Mouse (Mus musculus) hindbrain, embryonic 14.5 days (tissue): ENCODE data around the gene Pyurf. TPM values are rescaled to one million over a fixed set of nuclear protein-coding genes. Genes with fewer than 3 reads are reported as not detected.

Experiments
- ATAC-seq: fragments of 200-750 bp; cut with Nextera tagmentation; 2 replicates; pipeline ENCODE4 v1.8.0; 2017; ENCODE audit warnings: moderate number of reproducible peaks, mild to moderate bottlenecking, moderate TSS enrichment, moderate library complexity; ENCODE audit not compliant: low FRiP score
- DNase-seq: peaks from one replicate; pipeline ENCODE4 v3.0.0-alpha.2; 2015; ENCODE audit warnings: low spot score
- H3K27ac ChIP-seq: fragments of 300-500 bp; sonication (generic); 2 replicates; pipeline ENCODE4 v1.5.1; 2014; ENCODE audit warnings: mild to moderate bottlenecking, moderate library complexity
- H3K27me3 ChIP-seq: fragments of 300-500 bp; sonication (generic); 2 replicates; pipeline ENCODE4 v1.6.1; 2014; ENCODE audit warnings: mild to moderate bottlenecking, low read length, mixed read lengths; ENCODE audit not compliant: control insufficient read depth, insufficient read depth
- H3K36me3 ChIP-seq: fragments of 300-500 bp; sonication (generic); replicated peaks from 2 replicates; pipeline ENCODE4 v1.6.1; 2014; ENCODE audit not compliant: control insufficient read depth, insufficient read depth
- H3K4me1 ChIP-seq: fragments of 300-500 bp; sonication (generic); replicated peaks from 2 replicates; pipeline ENCODE4 v1.6.1; 2014; ENCODE audit warnings: antibody characterized with exemption, low read length, mixed read lengths; ENCODE audit not compliant: control insufficient read depth, insufficient read depth
- H3K4me2 ChIP-seq: fragments of 300-500 bp; sonication (generic); replicated peaks from 2 replicates; pipeline ENCODE4 v1.6.1; 2014; ENCODE audit warnings: mild to moderate bottlenecking, moderate library complexity
- H3K4me3 ChIP-seq: fragments of 300-500 bp; sonication (generic); replicated peaks from 2 replicates; pipeline ENCODE4 v1.5.1; 2014; ENCODE audit warnings: mild to moderate bottlenecking, low read length
- H3K9ac ChIP-seq: fragments of 300-500 bp; sonication (generic); 2 replicates; pipeline ENCODE4 v1.6.1; 2014
- H3K9me3 ChIP-seq: fragments of 300-500 bp; sonication (generic); 2 replicates; pipeline ENCODE4 v1.6.1; 2016; ENCODE audit warnings: low read length; ENCODE audit not compliant: control insufficient read depth
- WGBS: fragments of 180-500 bp; shearing (Covaris S2); extraction: QIAGEN DNeasy Blood & Tissue Kit; methylation state at CpG from one replicate; pipeline ENCODE4 v1.1.7; 2014; 5-methylcytosine and 5-hydroxymethylcytosine counted together
- polyA plus RNA-seq: library from polyadenylated mRNA; unstranded; fragments of >200 nt; fragmentation: Nextera tagmentation; extraction: Ambion mirVana; gene quantifications from 2 replicates; pipeline ENCODE4 v1.2.1, GENCODE M21; 2014

Pyurf gene
- polyA plus RNA-seq: 19.2 and 20.0 TPM in 2 replicates

DNA sequence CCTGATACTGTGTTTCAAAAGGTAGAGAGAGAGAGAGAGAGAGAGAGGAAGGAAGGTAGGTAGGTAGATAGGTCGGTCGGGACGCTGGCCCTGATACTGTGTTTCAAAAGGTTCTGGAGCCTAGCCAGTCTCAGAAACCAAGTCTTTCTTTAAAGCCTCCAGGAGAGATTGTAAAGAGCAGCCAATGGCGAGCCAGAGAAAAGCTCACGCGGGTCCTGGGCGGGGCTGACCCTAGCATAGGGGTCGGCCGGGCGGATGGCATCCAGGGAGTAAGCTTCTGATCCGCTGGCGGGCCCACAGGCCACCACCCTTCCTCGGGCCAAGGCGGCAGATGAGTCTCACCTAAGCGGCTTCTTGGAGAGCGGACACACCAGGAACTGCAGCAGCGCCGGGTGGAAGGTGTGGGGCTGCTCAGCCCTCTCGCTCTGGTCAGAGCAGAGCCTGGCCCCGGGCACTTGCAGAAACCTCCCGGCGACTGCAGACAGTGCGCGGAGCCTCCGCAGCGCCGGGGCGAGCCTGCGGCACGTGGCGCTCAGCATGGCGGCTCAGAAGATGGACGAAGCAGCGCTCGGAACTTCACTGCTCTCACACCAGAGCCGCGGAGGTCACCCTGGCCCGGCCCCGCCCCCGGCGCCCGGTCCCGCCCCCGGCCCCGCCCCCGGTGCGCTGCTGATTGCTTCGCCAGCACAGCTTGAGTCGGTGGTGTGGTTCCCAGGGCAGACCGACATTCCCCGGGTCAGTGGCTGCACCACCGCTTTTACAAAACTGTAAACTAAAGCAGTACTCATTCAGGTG, at the start of gene Pyurf:
Pyurf (minus strand) TSS at position 612 of the 795 bp plus-strand sequence.
- peaks cover 12% of the 10 kb centered on the region for H3K4me1 ChIP-seq
- H3K36me3 ChIP-seq: no peaks in the 10 kb centered on the region
- no peaks in the 10 kb centered on the region for H3K9me3 ChIP-seq
- DNase-seq (peak; percentile 87), ATAC-seq (peak; percentile 97)
- peak within 1 kb of the TSS; percentile 77 for H3K4me2 ChIP-seq
- H3K4me3 ChIP-seq: peak within 1 kb of the TSS; percentile 90
- H3K27ac ChIP-seq: peak within 1 kb of the TSS; percentile 92
- under 1% methylated on average over 52 of the region's 52 CpGs for WGBS
- peak within 1 kb of the TSS; percentile 91 for H3K9ac ChIP-seq
- H3K27me3 ChIP-seq: no peaks in the 10 kb centered on the region

DNA sequence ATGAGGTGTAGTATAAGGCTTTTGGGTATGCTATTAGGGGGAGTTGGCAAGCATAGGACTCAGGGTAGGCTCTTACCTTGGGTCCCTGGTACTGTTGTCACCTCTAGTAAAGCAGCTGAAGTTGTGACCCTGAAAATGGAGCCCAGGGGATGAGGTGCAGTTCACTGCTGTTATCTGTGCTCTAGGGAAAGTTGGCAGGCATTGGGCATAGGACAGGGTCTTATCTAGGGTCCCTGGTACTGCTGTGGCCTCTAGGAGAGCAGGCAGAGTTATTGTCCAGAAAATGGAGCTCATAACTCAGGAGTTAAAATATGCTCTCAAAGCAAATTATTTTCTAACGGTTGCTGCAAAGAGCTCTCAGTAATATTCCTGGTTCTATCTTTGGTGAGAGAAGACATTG, 29.5 kb upstream of the Pyurf start:
- H3K27ac ChIP-seq: no peak overlapping the region
- peaks cover 26% of the 10 kb centered on the region for H3K36me3 ChIP-seq
- no peaks in the 10 kb centered on the region for H3K4me1 ChIP-seq
- no peaks in the 10 kb centered on the region for H3K27me3 ChIP-seq
- ATAC-seq (no peak), DNase-seq (no peak)
- WGBS: 96% methylated on average over 1 of the region's 1 CpGs
- no peak overlapping the region for H3K9ac ChIP-seq
- no peak overlapping the region for H3K4me3 ChIP-seq
- H3K9me3 ChIP-seq: no peaks in the 10 kb centered on the region
- no peak overlapping the region for H3K4me2 ChIP-seq

DNA sequence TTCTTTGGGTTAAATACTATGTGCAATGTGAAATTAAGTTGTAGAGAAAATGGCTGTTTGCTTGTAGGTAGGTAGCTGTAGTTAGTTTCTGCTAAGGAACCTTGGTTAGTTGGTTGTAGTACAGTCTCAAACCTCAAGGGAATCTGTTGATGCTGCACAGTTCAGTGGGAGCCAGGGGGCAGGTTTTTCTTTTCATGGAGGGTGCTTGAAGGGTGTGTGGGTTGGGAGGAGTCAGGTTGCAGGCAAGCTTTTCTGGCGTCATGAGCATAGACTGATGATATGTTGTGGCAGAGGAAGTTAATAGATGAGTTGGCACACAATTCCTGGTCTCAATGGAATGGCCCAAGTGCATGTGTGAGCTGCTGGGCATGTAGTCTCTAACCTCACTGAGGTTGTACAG, 19.8 kb upstream of the Pyurf start:
- no peak for ATAC-seq
- Histone ChIP-seq H3K27me3 (no peaks in the 10 kb centered on the region), H3K4me1 (no peaks in the 10 kb centered on the region; the same call in 1 of the 2 replicates), H3K4me3 (no peak overlapping the region), H3K9me3 (no peaks in the 10 kb centered on the region), H3K4me2 (no peak overlapping the region), H3K36me3 (peaks cover 7% of the 10 kb centered on the region; the same call in 1 of the 2 replicates), H3K27ac (no peak overlapping the region), H3K9ac (no peak overlapping the region)
- DNase-seq: no peak
- WGBS: 30% methylated on average over 1 of the region's 1 CpGs

DNA sequence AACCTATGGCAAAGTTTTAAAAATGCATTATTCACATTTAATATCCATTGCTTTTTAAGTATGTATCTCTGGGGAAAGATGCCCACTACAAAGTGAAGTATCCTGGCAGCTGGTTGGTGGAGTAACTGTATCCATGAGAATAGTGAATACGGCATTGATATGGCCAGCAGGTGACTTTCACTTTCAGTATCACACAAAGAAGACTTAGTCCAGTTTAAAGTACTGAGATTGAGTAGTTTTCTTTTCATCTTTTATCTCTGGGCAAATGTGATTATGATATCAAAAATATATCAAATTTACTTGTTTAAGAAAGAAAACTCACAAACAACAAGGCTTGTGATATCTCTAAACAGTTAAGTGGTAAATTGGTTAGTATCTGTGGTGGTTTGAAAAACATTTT, 14.8 kb upstream of the Pyurf start:
- H3K9ac ChIP-seq: no peak overlapping the region
- no peaks in the 10 kb centered on the region for H3K9me3 ChIP-seq
- 89% methylated on average over 1 of the region's 1 CpGs for WGBS
- ATAC-seq (no peak), DNase-seq (no peak)
- no peaks in the 10 kb centered on the region for H3K27me3 ChIP-seq
- peaks cover 16% of the 10 kb centered on the region for H3K4me1 ChIP-seq
- H3K36me3 ChIP-seq: no peaks in the 10 kb centered on the region
- H3K4me3 ChIP-seq: no peak overlapping the region
- no peak overlapping the region for H3K27ac ChIP-seq
- no peak overlapping the region for H3K4me2 ChIP-seq

DNA sequence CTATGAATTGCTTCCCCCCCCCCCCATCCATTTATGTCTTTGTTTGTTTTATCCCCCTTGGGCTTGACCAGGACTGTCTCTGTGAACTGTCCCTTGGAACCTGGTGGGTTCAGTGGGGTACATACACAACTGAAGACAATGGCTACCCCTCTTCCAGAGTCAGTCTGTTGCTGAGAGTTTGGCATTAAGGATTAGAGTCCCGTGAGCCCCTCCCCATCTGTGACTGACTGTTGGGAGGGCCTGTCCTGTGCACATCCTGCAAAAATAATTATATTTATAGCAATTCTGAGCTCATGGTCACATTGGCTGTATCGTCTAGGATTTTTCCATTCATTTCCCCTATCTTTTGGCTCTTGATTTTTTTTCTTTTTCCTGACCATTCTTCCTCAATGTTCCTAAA, 11.8 kb upstream of the Pyurf start:
- peak overlapping the region; percentile 65 for H3K4me3 ChIP-seq
- peak overlapping the region; percentile 99 for H3K27ac ChIP-seq
- peak overlapping the region; percentile 72 for H3K4me2 ChIP-seq
- no peaks in the 10 kb centered on the region for H3K27me3 ChIP-seq
- ATAC-seq: peak; percentile 22; the same call in 1 of the 2 replicates
- no peak for DNase-seq
- no peaks in the 10 kb centered on the region for H3K9me3 ChIP-seq
- WGBS: 11% methylated on average over 2 of the region's 2 CpGs
- H3K4me1 ChIP-seq: peaks cover 27% of the 10 kb centered on the region
- H3K36me3 ChIP-seq: no peaks in the 10 kb centered on the region
- peak overlapping the region; percentile 98 for H3K9ac ChIP-seq

DNA sequence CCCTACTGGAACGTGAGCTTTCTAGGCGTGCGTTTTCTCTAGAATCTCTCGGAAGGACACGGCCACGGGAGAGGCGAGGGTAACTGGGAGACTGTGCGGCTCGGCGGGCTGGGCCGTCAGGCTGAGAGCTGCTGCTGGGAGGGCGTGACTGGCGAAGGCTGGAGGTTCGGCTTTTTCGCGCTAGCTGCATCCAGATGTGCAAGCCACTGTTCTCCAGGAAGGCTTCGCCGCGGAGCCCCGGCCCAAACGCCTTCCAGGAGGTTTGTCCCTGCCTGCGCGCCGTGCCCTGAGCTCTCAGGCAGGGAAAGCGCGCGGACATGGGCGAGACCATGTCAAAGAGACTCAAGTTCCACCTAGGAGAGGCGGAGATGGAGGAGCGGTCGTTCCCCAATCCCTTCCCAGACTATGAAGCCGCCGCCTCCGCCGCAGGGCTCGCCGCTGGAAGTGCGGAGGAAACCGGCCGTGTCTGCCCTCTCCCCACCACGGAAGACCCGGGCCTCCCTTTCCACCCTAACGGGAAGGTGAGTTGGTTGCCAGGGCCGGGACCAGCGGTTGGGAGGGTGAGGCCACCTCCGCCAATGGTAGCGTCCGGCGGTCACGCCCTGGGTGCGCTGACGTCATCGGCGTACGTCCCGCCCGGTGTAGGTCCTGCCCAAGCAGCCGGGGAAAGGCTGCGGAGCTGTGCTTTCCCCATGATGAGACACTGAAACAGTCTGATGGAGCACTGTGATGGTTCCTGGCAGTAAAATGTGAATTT, 11.0 kb upstream of the Pyurf start:
- H3K4me1 ChIP-seq: peaks cover 27% of the 10 kb centered on the region
- peak overlapping the region; percentile 98 for H3K9ac ChIP-seq
- H3K9me3 ChIP-seq: no peaks in the 10 kb centered on the region
- H3K27me3 ChIP-seq: no peaks in the 10 kb centered on the region
- H3K36me3 ChIP-seq: no peaks in the 10 kb centered on the region
- H3K4me3 ChIP-seq: peak overlapping the region; percentile 65
- peak overlapping the region; percentile 72 for H3K4me2 ChIP-seq
- under 1% methylated on average over 59 of the region's 59 CpGs for WGBS
- peak; percentile 96 for DNase-seq
- peak; percentile 99 for ATAC-seq
- peak overlapping the region; percentile 99 for H3K27ac ChIP-seq

DNA sequence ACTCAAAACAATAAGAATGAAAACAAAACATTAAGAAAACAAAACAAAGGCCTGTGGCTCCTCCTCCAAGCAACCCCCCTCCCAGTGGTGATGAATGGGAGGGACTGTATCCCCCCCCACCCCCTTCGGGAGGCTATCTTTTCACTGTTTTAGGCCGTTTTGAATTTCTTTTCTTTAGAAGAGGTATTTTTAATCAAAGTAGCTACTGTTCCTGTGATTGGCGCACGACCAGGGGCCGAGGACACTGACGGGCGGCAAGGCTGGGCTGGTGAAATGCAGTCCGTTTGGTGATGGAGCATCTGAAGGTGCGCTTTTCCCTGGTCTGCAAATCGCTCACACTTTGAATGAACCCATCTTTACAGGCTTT, 10.5 kb upstream of the Pyurf start, which contains the start of gene Lancl2:
Lancl2 (plus strand) TSS at position 165 of the 367 bp plus-strand sequence.
- ATAC-seq: peak; percentile 23
- no peaks in the 10 kb centered on the region for H3K27me3 ChIP-seq
- WGBS: under 1% methylated on average over 10 of the region's 10 CpGs

DNA sequence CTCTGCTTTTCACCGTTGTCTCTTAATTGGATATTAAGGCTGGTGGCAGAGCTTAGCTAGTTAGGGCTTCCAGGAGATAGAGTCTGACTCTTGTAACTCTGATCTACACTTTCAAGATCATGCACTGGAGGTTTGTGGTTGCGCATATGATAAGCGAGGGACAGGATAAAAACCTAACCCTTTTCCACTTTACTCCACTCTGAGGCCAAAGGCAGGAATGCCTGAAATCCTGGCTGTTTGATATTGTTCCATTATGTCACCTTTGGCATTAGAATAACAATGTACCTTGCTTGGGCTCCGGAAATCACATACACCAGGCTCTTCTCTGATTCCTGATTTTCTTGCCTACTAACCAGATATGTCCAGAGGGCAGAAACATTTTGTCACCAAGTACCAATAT, 9.8 kb upstream of the Pyurf start:
- Histone ChIP-seq H3K4me2 (peak overlapping the region; percentile 72), H3K9ac (peak overlapping the region; percentile 98), H3K9me3 (no peaks in the 10 kb centered on the region), H3K27me3 (no peaks in the 10 kb centered on the region), H3K4me3 (peak overlapping the region; percentile 65), H3K36me3 (no peaks in the 10 kb centered on the region), H3K27ac (peak overlapping the region; percentile 99), H3K4me1 (peaks cover 27% of the 10 kb centered on the region)
- 40% methylated on average over 4 of the region's 4 CpGs for WGBS
- peak; percentile 45 for DNase-seq
- ATAC-seq: no peak

More for the DNA sequence above, 10.5 kb upstream of the Pyurf start, which contains the start of gene Lancl2:
- DNase-seq: peak; percentile 70
- Histone ChIP-seq H3K9me3 (no peaks in the 10 kb centered on the region), H3K27ac (peak within 1 kb of the TSS; percentile 99), H3K9ac (peak within 1 kb of the TSS; percentile 98), H3K36me3 (no peaks in the 10 kb centered on the region), H3K4me3 (peak within 1 kb of the TSS; percentile 65), H3K4me1 (peaks cover 27% of the 10 kb centered on the region), H3K4me2 (peak within 1 kb of the TSS; percentile 72)

DNA sequence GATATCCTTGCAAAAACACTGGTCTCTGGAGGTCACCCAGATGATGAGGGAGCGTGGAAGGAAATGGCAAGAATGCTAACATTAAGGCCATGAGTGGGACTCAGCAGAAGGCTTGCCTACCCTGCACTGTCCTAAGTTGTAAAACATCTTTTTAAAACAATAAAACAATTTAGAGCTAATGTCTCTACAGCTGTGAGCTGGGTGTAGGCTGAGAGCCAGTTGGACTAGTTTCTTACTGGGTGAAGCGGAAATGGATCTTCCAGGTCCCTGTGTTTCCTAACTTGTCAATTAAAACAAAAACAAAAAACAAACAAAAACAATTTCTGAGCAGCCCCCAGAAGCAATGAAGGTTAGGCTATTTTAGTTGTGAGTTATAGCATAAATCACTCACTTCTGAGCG, 1.2 kb upstream of the Pyurf start:
- peaks cover 12% of the 10 kb centered on the region for H3K4me1 ChIP-seq
- no peak for ATAC-seq
- H3K27ac ChIP-seq: no peak overlapping the region
- H3K9me3 ChIP-seq: no peaks in the 10 kb centered on the region
- no peak overlapping the region for H3K4me2 ChIP-seq
- no peak for DNase-seq
- H3K9ac ChIP-seq: no peak overlapping the region
- no peaks in the 10 kb centered on the region for H3K36me3 ChIP-seq
- 94% methylated on average over 3 of the region's 3 CpGs for WGBS
- no peak overlapping the region for H3K4me3 ChIP-seq
- H3K27me3 ChIP-seq: no peaks in the 10 kb centered on the region
